Mouse (Mus musculus) lung, postnatal 14 days (tissue): ENCODE data around the gene Mttp.

Experiments used
- DNase-seq: peaks from one replicate; pipeline ENCODE4 v3.0.0; 2021

Gene Mttp

DNA sequence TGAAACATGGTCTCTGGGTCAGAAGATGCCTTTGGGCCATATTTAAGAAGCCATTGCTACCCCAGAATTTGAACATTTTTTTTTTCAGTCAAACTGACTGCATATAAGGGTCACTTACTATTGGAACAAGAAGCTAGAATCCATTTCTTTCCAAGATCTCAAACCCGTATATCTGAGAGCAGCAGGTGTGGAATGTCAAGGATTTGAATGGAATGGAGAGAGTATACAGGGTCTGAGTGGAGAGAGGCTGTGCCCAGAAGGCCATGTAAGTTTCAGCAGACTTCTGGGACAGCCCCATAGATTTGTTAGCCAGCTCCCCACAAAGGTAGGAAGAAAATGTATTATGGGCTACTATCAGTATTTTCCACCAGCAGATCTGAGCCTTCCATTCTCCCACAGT is 66.1 kb downstream of the Mttp start:
- no peak for DNase-seq

DNA sequence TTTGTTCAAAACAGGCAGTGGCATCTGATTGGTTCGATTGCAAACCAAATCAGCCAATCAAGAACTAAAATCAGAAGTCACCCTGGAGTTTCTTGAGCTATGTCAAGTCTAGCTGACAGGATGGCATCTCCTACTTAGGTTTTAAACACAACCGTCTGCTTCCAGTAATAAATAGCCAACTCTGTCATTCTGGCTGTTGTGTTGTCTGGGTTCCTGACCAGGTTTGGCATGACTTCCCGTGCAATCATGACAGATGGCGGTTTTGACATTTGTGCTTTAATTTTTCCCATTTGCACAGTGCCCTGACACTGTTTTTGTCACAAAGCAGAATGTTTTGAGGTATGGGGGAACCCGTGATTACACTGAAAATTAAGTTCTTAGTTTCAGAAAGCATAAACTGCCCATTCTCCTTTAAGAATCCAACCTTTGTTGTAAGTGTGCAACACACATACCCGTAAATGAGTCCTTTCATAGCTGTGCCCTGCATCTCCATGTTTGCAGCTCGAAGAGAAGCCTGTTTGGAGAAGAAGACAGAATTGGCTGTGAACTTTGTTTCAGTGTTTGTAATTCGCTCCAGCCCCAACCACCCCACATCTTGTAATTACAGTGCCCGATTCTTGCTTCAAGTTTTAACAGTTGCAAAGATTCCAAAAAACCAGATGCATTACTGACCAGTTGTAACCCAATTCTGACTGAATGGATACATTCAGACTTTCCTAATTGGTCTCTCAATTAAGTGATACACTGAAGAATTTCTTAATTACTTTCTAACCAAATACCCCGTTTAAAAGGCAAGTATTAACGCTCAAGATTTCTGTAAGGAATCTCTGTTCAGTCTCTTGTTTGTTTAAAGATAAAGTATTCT is 67.1 kb downstream of the Mttp start:
- DNase-seq, result no peak

DNA sequence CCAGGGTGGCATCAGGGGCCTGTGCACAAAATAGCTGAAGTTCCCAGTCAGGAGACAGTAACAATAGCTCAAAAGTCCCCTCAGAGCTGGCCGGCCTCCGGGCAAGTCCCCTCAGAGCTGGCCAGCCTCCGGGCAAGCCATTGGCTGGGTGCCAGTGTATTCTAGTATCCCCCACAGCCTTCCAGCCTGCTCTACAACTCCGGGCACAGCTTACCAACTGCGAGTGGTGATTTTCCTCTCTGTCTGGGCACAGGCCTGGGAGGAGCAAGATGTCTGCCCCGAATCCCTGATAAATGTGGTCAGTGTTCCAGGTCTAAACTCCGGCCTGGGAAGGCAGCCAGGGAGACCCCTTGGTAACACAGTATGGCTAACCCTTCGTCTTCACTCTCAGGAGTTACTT is 69.6 kb downstream of the Mttp start:
- DNase-seq, result no peak

DNA sequence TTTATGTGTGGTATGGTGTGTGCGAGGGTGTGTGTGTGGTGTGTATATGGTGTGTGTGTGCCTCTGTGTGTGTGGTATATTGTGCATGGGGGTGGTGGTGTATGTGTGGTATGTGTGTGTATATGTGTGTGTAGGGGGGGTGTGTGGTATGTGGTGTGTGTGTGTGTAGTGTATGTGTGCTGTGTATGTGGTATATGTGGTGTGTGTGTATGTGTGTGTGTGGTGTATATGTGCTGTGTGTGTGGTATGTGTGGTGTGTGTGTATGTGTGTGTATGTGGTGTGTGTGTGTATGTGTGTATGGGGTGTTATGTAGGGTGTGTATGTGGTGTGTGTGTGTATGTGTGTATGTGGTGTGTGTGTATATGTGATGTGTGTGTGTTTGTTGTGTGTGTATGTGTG is 70.6 kb downstream of the Mttp start:
- DNase-seq, result no peak

DNA sequence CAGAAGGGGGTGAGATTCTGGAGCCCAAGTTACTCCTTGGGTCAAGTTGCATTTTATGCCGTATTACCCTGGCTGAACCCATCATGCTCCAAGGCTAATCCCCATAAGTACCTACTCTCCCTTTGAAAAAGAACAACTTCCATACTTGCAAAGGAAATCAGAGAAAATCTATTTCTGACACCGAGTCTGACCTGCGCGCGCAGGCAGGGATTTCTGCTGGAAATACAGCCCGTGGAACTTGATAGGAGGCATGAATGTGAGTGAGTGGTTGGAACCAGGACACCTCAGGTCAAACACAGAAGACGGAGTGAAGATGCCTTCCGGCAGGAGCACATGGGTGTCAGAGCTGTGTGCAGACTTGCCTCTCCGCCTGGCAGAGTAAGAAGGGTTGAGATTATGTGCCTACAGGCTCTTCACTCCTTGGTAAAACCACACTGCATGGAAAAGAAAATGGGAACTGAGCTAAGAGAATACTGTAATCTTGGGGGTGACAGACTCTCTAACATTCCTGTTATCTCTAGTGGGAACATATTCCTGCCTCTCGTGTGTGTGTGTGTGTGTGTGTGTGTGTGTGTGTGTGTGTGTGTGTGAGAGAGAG is 73.2 kb downstream of the Mttp start:
- no peak for DNase-seq

DNA sequence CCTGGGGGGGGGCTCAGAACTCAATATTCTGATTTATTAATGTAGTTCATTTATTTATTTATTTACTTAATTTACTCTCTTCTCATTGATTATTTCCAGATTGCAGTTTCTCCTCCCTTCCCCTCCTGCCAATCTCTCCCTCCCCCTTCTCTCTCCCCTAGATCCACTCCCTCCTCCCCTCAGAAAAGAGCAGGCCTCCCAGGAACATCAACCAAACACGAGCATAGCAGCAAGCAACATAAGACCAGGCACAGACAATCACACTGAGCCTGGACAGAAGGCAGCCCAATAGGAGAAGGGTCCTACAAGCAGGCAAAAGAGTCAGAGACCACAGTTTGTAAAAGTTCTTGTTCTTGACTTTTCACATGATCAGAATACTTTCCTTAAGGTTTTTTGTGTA is 73.8 kb downstream of the Mttp start:
- DNase-seq, result no peak

DNA sequence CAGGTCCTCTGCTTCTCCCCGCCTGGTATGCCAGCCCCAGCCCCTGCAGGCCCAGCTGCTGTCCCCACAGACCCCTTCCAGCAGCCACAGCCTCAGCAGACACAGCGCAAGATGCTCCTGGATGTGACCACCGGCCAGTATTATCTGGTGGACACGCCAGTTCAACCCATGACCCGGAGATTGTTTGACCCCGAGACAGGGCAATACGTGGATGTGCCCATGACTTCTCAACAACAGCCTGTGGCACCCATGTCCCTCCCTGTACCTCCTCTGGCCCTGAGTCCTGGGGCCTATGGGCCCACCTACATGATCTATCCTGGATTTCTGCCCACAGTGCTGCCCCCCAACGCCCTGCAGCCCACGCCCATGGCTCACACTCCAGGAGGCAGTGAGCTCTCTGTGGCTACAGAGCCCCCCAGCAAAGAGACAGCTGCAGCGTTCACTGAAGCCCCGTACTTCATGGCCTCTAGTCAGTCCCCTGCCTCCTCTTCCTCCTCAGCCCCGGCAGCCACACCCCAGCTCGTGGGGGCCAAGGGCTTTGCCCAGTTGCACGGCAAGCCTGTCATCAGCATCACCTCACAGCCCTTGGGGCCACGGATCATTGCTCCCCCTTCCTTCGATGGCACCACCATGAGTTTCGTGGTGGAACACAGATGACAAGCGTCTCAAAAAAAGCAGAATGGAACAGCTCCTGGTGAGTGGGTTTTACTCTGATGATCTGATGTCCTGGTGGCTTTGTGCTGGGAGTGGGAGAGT is 74.8 kb downstream of the Mttp start:
- no peak for DNase-seq

DNA sequence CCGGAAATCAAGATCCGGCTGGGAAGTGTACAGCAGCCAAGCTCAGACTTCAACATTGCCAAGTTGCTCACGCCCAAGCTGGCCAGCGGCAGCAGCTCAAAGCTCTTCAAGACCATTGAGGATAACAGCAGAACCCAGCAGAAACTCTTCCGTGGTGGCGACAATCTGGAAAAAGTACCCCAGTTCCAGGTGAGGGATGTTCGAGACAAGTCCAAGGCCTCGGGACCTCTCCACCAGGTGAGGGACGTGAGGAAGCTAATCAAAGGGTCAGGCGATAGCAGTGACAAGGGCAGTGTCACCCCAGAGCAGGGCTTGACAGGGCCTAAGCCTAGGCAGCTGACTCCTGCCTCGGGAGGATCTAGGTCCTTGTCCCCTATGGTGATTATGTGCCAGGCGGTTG is 76.7 kb downstream of the Mttp start:
- no peak for DNase-seq

DNA sequence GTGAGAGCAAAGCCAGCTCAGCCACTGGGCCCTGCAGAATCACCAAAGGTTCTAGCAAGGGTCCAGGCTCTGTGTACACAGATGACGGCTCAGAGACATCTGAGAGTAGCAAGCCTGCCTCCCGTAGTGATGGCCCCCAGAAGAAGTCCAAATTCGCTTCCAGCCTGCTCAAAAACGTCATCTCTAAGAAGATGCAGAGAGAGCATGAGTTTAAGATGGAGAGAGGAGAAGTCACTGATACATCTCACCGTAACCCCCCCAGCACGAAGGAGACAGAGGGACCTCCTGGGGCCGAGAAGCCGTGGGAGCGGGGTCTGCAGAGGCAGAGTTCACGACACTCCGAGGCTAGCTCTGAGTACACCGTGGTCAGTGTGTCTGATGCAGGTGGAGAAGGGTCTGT is 77.5 kb downstream of the Mttp start, which contains the start of gene Gm5105:
TSS of gene Gm5105 (minus strand) at position 101 of the 400 bp plus-strand sequence.
- no peak for DNase-seq

DNA sequence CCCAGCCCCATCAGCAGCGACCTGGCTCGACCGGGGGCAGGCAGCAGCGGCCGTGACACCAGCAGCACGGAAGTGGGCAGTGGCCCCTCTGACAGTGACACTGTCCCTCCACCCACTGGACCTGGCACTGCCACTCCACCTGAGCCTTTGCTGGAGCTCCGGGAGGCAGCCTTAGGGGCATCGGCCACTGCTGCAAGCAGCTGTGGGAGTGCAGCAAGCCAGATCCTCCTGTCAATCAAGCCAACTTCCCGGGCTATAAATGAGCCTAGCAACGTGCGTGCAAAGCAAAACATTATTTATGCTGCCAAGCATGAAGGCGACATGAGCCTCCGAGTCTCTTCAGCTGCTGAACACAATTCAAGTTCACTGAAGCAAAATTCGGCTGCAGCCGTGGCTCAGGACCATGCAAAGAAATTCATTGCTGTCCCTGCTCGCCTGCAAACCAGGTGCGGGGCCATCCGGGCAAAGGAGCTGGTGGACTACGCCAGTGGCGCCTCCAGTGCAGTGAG is 78.4 kb downstream of the Mttp start:
- no peak for DNase-seq

DNA sequence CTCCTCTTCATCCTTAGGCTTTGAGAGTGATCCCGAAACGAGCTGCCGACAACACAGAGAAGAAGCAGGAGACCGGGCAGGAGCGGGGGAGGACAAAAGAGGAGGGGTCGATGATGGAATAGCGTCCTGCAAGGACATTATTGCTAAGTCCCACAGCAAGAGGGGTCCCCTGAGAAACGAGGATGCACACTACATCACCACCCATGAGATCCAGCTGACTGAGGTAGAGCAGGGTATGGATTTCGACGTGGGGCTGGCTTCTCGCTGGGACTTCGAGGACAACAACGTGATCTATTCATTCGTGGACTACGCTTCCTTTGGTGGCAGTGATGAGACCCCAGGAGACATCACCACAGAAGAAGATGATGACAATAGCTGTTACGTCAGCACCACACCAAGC is 78.8 kb downstream of the Mttp start:
- DNase-seq, result no peak

DNA sequence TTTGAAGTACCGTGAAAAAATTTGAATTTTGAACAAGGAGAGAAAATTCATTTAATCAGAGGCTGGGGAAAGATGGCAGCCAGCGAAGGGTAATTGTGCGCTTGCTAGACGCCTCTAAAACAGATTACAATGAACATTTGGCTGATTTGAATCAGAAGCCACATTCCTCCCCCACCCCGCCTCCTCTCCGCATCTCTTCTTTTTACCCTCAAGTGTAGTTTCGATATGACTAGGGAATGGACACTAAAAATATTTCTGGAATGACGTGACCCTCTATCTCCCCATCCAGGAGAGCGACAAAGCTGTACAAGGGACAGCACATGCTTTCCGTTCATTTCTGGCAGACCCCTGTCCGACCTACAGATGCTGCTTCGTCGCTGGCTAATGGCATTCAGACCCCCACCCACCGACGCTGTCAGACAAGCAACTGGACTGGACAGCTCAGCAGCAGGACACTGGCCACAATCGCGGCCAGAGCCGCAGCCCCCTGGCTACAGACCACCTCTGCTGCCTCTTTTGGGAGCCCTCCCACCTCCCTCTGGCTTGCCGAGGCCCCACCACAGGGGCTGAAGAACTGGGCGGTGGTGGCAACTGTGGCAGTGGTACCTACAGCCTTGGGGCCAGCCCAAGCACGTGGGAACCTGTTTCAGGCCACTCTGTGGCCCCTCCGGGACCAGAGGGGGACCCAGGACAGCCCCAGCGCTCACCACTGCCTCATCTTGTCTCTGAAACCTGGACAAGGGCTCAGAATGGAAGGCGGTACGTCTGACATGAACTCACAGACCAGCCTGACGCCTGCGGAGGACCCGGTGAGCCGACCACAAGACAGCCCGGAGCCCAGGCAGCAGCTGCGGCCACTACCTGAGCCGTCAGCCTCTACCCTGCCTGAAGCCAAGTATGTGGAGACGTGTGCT is 79.8 kb downstream of the Mttp start, which contains the start of gene 1110002E22Rik:
TSS of gene 1110002E22Rik (plus strand) at position 321 of the 914 bp plus-strand sequence.
- no peak for DNase-seq

DNA sequence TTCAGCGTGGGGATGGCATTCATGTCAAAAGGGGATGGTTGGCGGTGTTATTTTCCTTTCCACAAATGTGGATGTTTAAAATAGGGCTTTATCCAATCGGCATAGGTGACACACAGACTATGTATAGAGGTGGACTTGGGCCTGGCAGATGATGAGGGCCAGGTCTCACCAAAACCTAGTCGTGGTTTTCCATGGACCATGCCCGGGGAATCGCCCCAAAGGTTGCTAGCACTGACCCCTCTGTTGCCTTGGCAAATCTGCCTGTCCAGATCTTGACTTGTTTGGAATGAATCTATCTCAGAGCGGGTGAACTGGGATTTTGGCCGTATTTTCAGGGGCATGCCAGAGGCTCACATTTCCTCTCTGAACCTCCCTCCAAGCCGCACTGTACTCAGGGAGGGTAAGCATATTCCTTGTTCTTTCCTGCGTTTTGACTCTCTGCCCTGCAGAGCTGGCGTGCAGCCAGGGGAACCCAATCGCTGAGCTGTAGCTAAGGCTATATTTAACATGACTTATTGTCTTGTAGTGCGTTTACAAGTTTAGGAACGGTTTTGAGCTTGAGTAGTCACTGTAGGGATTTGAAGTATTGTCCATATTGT is 80.9 kb downstream of the Mttp start:
- DNase-seq, result peak; percentile 52

DNA sequence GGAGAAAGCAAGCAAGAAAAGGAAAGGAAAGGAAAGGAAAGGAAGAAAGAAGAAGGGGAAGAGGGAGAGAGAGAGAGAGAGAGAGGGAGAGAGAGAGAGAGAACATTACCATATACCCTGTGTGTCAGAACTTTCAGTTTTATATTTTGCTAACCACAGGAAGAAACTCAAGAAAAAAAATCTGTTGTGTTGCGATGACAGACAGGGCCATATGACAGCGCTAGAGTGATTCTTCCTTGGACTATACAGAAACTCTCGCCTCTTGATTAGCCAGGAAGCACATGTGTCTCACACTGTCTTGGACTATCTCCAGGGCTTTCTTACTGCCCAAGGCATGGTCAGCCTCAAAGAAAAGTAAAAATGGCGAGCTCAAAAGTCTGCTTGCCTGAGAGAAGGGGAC is 82.1 kb downstream of the Mttp start:
- no peak for DNase-seq

DNA sequence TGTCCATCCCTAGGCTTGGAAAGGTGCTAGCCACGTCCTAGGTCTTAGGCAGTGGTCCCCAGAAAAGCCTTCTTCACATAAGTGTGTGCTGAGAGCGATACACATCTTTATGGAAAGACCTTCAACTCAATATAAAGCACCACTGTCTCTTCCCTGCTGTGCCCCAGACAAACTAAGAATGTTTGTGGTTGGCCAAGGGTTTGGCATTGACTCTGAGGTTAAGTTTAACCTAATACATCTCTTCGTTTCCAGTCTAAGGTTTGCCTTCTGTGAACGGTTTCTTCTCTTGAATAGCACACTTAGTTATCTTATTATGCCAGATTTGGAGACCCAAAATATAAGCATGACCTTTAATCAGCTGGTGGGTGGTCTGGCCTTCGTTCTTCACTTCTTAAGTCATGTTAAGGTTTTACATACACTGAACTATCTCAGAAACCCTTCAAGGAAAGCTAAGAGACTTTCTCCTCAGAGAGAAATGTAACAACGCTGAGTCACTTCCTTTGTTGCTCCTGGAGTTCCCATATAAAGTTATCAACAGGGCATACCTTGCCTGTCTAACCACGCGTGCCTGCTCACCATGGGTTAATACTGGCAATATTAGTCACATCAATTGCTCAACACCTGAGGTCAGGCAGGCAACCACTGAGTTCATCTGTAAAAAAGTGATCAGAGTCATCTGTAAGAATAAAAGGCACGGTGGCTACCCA is 83.4 kb downstream of the Mttp start:
- DNase-seq, result no peak

DNA sequence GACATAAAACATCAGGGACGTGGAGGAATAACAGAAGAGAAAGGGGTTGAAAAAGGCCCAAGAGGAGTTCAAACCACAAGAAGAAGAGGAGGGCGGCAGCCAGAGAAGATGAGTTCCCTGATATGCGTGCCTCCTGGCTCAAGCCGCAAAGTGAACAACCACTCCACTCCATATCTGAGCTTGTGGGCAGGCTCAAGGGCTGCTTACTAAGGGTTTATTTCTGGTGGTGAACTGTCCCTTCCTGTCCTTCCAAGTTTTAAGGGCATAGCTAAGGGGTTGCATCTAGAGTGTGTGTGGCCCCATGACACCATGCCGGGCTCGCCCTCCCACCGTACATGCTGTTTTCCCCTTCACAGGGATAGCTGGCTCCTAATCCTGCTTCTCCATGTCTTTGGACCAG is 84.3 kb downstream of the Mttp start:
- DNase-seq, result no peak

DNA sequence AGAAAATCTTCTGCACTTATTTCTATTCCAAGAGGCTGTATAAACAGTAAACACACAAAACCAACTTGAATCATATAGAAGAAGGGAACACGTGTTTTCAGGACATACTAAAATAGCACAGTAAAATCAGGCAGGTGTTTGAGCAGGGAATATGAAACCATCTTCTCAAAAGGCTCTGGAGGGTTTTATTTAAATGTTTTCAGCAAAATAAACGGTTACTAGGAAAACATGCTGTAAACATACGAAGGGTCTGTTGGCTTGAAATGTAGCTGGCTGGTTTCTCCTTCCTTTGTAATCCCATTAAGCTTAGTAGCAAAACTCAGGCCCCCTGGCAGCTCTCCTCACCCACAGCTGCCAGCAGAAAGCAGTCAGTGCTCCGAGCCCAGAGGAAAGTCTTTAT is 86.5 kb downstream of the Mttp start:
- DNase-seq, result no peak

DNA sequence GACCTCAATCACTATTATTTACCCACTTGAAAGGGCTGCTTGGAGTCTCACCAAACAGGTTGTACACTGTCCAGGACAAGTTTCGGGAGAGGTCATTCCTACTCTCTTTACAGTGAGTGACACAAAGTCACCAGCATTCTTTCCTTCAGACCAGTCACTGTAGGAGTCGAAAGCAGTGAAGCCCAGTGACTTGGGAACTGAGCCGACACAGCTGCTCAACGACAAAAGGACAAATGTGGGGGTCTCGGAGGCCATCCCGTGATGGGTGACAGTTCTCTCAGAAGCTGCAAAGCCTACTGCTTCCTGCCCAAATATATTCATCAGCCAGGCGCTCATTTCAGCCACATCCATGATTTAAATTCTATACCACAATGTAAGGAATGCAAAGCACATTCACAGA is 87.8 kb downstream of the Mttp start:
- DNase-seq, result no peak

DNA sequence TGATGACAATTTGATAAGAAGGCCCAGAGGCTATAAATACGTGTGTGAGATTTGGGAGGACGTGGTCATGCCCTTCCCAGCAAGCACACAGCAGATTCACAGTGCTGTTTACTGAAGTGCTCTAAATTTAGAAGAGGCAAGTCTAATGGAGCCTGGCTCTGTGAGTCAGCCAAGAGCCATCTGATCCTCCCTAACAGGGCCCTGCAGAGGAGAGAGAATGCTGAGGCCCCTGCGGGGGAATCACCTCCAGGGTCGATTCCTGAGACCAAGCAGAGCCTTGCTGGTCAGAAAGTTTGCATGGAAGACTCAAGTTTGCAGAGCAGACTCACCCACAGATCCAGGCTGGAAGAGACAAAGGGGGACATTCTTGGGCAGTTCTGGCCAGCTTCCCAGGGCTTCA is 90.8 kb downstream of the Mttp start:
- DNase-seq, result no peak

DNA sequence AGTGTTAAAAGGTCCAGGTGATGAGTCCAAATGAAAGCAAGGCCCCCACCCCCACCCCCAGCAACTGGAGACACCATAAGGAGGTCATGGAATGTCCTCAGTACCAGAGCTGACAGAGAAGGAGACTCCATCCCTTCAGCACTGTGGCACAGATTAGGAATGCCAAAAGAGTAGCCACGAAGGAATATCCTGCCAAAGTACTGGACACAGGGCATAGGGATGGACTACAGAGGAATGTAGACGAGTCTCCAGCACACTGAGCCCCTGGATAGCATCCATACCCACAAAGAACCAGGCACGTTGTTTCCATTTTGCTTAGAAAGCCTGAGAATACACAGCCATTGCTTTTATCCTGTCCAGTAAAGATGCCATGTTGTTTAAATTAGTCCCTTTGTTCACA is 93.3 kb downstream of the Mttp start:
- DNase-seq, result no peak

DNA sequence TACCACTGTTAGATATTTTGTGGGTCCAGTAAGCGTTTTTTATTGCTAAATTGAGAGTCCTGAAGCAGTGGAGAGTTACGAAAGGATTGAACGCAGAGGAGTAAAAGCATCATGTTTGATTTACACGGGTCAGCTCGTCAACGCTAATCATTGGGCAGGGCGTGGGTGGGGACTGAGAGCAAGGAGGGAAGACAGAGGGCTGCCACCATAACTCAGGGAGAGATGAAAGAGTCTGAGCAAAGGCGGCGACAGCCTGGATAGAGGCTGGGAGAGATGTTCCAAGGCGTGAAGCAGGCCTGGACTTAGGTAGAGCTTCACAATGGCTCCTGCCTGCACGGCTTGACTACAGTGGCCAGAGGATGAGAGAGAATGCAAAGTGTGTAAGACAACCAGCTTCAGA is 94.0 kb downstream of the Mttp start:
- no peak for DNase-seq
